Mouse (Mus musculus): ENCODE data around the gene Megf11. TPM values are rescaled to one million over a fixed set of nuclear protein-coding genes. Genes with fewer than 3 reads are reported as not detected.

Gene Megf11
- 16.5 and 17.8 TPM in 2 replicates for polyA plus RNA-seq (2015; fragmentation: Nextera tagmentation; extraction: Ambion mirVana)

- peaks cover 54% of the 10 kb centered on the region for H3K27me3 ChIP-seq (replicated peaks)
- peak; percentile 72 for ATAC-seq (ENCODE audit: low FRiP score)
Measured at GRCm38 (mm10) chr9:64385511-64386465, at the start of gene Megf11. Gene Megf11, plus strand, starts transcription at chr9:64385626.

DNA sequence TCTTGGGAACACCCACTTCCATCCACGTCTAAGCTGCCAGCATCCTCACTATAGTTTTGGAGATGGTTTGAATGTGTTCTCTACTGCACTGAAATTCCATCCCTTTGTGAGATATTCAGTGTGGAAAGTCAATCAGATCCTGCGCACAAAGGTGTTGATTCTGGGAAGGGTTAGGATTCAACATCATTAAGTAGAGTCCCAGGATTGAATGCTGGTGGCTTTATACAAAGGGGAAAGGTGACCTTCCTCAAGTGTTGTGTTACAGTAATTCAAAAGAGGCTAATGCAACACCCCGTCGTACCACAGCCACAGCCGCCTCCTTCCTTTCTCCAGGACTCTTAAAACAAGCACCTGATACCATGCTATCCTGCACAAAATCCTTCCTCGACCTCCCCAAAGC, 49.6 kb upstream of the Megf11 start:
- no peak for ATAC-seq (ENCODE audit: low FRiP score)
- Histone ChIP-seq H3K27ac (replicated peaks) (no peak overlapping the region), H3K27me3 (replicated peaks) (no peaks in the 10 kb centered on the region), H3K9me3 (replicated peaks) (no peaks in the 10 kb centered on the region), H3K4me3 (replicated peaks) (no peak overlapping the region), H3K36me3 (peaks cover 9% of the 10 kb centered on the region; the same call in 1 of the 2 replicates), H3K4me2 (no peak overlapping the region), H3K9ac (replicated peaks) (no peak overlapping the region), H3K4me1 (peaks cover 13% of the 10 kb centered on the region)
- 95% methylated on average over 6 of the region's 6 CpGs for whole genome bisulfite sequencing

More at GRCm38 (mm10) chr9:64385511-64386465, at the start of gene Megf11:
- Histone ChIP-seq H3K4me3 (replicated peaks) (peak within 1 kb of the TSS; percentile 63), H3K4me1 (peaks cover 40% of the 10 kb centered on the region), H3K9ac (replicated peaks) (peak within 1 kb of the TSS; percentile 70), H3K27ac (replicated peaks) (no peak within 1 kb of the TSS), H3K9me3 (replicated peaks) (no peaks in the 10 kb centered on the region), H3K36me3 (no peaks in the 10 kb centered on the region), H3K4me2 (peak within 1 kb of the TSS; percentile 100)
- under 1% methylated on average over 92 of the region's 93 CpGs for WGBS

GRCm38 (mm10) chr9:64339361-64339760, 46.1 kb upstream of the Megf11 start:
- no peak for ATAC-seq (ENCODE audit: low FRiP score)
- Histone ChIP-seq H3K4me3 (replicated peaks) (peak overlapping the region; percentile 59; the same call in 1 of the 2 replicates), H3K9ac (replicated peaks) (no peak overlapping the region), H3K27me3 (replicated peaks) (no peaks in the 10 kb centered on the region), H3K4me2 (peak overlapping the region; percentile 81), H3K4me1 (peaks cover 25% of the 10 kb centered on the region), H3K27ac (replicated peaks) (peak overlapping the region; percentile 98), H3K9me3 (replicated peaks) (no peaks in the 10 kb centered on the region), H3K36me3 (peaks cover 9% of the 10 kb centered on the region; the same call in 1 of the 2 replicates)
- 25% methylated on average over 8 of the region's 8 CpGs for WGBS

DNA sequence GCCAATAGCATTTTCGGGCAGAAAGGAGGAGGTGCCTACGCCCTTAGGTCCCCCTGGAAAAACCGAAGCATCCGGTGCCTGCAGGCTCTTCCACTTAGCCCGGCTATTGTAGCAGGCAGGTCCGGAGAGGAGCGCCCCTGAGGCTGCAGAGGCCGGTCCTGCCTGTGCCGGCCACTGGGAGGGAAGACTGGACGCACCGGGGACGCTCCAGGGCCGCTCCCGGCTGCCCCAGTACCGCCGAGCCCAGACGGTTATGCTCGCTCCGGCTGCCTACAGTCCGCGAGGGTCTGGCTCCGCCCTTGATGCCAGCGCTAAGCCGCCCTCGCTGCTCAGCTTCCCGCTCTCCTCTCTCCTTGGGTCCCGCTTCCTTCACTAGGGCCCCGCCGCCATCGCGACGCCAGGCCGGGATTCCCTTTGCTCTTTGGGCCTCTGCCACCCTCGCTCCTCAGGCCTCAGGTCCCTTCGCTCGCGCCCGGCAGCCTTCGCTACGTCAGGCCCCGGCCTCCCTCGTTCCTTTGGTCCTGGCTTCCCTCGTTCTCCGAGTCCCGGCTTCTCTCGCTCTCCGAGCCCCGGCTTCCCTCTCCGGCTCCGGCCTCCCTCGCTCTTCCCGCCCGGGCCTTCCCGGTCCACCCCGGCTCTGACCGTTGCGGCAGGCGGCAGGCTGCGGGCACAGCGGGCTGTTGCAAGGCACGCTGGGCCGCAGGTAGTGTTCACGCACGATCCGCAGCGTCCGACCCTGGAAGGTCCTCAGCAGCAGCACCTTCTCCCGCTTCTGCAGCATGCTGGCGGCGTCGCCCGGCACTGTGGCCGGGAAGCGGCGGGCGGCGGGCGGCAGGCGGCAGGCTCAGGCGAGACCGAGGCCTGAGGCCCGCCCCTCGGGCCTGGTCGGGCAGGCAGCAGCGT, 44.8 kb upstream of the Megf11 start:
- Histone ChIP-seq H3K27me3 (replicated peaks) (no peaks in the 10 kb centered on the region), H3K4me3 (replicated peaks) (peak overlapping the region; percentile 59), H3K36me3 (peaks cover 9% of the 10 kb centered on the region; the same call in 1 of the 2 replicates), H3K9ac (replicated peaks) (peak overlapping the region; percentile 98), H3K9me3 (replicated peaks) (no peaks in the 10 kb centered on the region), H3K27ac (replicated peaks) (peak overlapping the region; percentile 98), H3K4me1 (peaks cover 25% of the 10 kb centered on the region), H3K4me2 (peak overlapping the region; percentile 81)
- under 1% methylated on average over 83 of the region's 85 CpGs for WGBS
- ATAC-seq (ENCODE audit: low FRiP score) = peak; percentile 87

- peak within 1 kb of the TSS; percentile 81 for H3K4me2 ChIP-seq
- peak within 1 kb of the TSS; percentile 98 for H3K9ac ChIP-seq (replicated peaks)
- H3K36me3 ChIP-seq = 0 out of 2 replicates have a peak, but pooled peaks cover 2% of the 10 kb centered on the region
- peak within 1 kb of the TSS; percentile 98 for H3K27ac ChIP-seq (replicated peaks)
- no peak; the same call in 1 of the 2 replicates for ATAC-seq (ENCODE audit: low FRiP score)
- peak within 1 kb of the TSS; percentile 59 for H3K4me3 ChIP-seq (replicated peaks)
- no peaks in the 10 kb centered on the region for H3K27me3 ChIP-seq (replicated peaks)
- 10% methylated on average over 16 of the region's 16 CpGs for WGBS
- H3K4me1 ChIP-seq = peaks cover 25% of the 10 kb centered on the region
- no peaks in the 10 kb centered on the region for H3K9me3 ChIP-seq (replicated peaks)
Measured at GRCm38 (mm10) chr9:64341254-64341566, 44.2 kb upstream of the Megf11 start, which contains the start of gene Dis3l. Gene Dis3l, minus strand, starts transcription at chr9:64341288.

DNA sequence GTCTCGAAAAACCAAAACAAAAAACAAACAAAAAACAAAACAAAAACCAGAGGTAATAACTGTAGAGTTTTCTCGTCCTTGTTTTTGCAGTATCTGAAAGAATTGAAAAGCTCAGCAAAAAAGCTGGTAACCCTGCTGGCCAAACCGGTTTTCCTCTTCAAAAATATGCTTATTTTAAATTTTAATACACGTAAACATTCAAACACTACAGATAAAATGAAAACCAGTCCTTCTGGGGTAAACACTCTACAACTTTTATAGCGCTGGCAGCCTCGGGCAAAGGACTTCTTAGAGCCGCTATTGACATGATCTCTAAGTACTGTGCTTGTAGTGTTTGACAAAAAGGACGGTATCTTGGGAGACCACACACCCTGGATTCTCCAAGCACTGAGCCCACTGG, 43.8 kb upstream of the Megf11 start:
- Histone ChIP-seq H3K9me3 (replicated peaks) (no peaks in the 10 kb centered on the region), H3K9ac (replicated peaks) (no peak overlapping the region; the same call in 1 of the 2 replicates), H3K36me3 (no peaks in the 10 kb centered on the region), H3K4me3 (replicated peaks) (peak overlapping the region; percentile 59), H3K4me2 (peak overlapping the region; percentile 81), H3K27ac (replicated peaks) (peak overlapping the region; percentile 98), H3K4me1 (peaks cover 25% of the 10 kb centered on the region), H3K27me3 (replicated peaks) (no peaks in the 10 kb centered on the region)
- ATAC-seq (ENCODE audit: low FRiP score) = no peak
- 67% methylated on average over 8 of the region's 8 CpGs for WGBS

DNA sequence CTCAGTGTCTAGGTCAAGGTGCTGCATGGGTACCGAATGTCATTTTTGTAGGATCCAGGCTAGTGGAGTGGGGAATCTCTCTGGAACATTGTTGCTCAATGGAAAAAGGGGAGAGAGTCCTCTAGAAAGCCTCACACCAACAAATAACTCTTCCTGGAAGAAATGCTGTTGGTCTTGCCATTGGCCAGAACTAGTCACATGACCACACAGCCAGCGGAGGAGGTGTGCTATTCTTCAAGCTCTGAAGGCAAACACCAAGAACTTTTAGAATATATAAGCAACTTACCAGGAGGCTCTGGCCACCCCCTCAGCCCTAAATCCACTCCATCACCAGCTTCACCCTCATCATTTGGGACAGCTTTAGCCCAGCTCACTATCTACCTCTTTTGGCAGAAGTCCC, 41.8 kb upstream of the Megf11 start:
- no peaks in the 10 kb centered on the region for H3K36me3 ChIP-seq
- H3K9ac ChIP-seq (replicated peaks) = no peak overlapping the region
- no peak for ATAC-seq (ENCODE audit: low FRiP score)
- H3K4me3 ChIP-seq (replicated peaks) = no peak overlapping the region
- 93% methylated on average over 2 of the region's 2 CpGs for WGBS
- no peaks in the 10 kb centered on the region for H3K9me3 ChIP-seq (replicated peaks)
- no peaks in the 10 kb centered on the region for H3K27me3 ChIP-seq (replicated peaks)
- no peak overlapping the region for H3K4me2 ChIP-seq
- H3K27ac ChIP-seq (replicated peaks) = no peak overlapping the region
- H3K4me1 ChIP-seq = peaks cover 25% of the 10 kb centered on the region

DNA sequence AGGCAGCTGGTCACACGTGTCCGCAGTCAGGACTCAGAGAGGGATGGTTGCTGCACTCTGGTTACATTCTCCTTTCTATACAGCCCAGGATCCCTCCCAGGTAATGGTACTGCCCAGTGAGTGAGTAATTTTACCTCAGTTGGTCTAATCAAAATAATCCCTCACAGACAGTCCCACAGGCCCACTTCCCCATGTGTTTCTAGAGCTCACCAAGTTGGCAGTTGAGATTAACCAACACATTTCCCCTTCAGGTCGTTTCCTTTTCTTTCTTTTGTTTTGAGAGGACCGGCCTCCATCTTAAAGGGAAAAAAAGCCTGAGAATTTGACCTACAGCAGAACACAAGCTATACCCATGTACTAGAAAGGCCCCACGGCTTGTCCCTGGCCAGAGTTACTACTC, 39.5 kb upstream of the Megf11 start:
- Histone ChIP-seq H3K27ac (replicated peaks) (no peak overlapping the region), H3K9ac (replicated peaks) (no peak overlapping the region), H3K9me3 (replicated peaks) (no peaks in the 10 kb centered on the region), H3K36me3 (no peaks in the 10 kb centered on the region), H3K4me3 (replicated peaks) (no peak overlapping the region), H3K27me3 (replicated peaks) (no peaks in the 10 kb centered on the region), H3K4me1 (peaks cover 11% of the 10 kb centered on the region; the same call in 1 of the 2 replicates), H3K4me2 (no peak overlapping the region)
- ATAC-seq (ENCODE audit: low FRiP score) = no peak
- 66% methylated on average over 5 of the region's 5 CpGs for WGBS

DNA sequence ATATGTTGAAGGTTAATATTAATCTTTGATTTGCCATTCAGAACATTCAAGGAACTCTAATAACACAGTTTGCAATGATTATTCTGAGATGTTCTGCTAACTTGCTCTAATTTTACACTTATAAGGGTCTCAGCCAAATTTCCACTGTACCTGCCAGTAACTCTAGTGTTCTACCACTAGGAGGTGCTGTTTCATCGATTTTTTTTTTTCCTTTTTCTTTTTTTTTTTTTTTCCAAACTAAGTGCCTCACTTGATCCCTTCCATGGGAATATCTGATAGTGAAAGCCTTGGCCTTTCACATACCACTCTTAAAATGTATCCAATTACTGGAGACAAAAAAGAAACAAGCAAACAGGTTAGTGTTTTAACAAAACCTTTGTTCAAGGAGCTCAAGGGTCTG, 38.0 kb upstream of the Megf11 start:
- Histone ChIP-seq H3K4me1 (no peaks in the 10 kb centered on the region), H3K4me3 (replicated peaks) (no peak overlapping the region), H3K27ac (replicated peaks) (no peak overlapping the region), H3K36me3 (no peaks in the 10 kb centered on the region), H3K9ac (replicated peaks) (no peak overlapping the region), H3K9me3 (replicated peaks) (no peaks in the 10 kb centered on the region), H3K4me2 (no peak overlapping the region), H3K27me3 (replicated peaks) (no peaks in the 10 kb centered on the region)
- ATAC-seq (ENCODE audit: low FRiP score) = no peak
- WGBS = 0% methylated on average over 1 of the region's 1 CpGs

GRCm38 (mm10) chr9:64349490-64349889, 35.9 kb upstream of the Megf11 start:
- Histone ChIP-seq H3K4me3 (replicated peaks) (no peak overlapping the region), H3K9me3 (replicated peaks) (no peaks in the 10 kb centered on the region), H3K9ac (replicated peaks) (no peak overlapping the region), H3K4me2 (no peak overlapping the region), H3K27ac (replicated peaks) (no peak overlapping the region), H3K27me3 (replicated peaks) (no peaks in the 10 kb centered on the region), H3K4me1 (no peaks in the 10 kb centered on the region), H3K36me3 (no peaks in the 10 kb centered on the region)
- no peak for ATAC-seq (ENCODE audit: low FRiP score)
- 30% methylated on average over 5 of the region's 5 CpGs for WGBS

- Histone ChIP-seq H3K27me3 (replicated peaks) (no peaks in the 10 kb centered on the region), H3K9me3 (replicated peaks) (no peaks in the 10 kb centered on the region), H3K36me3 (no peaks in the 10 kb centered on the region), H3K4me3 (replicated peaks) (no peak overlapping the region), H3K9ac (replicated peaks) (no peak overlapping the region), H3K4me2 (no peak overlapping the region), H3K4me1 (no peaks in the 10 kb centered on the region), H3K27ac (replicated peaks) (no peak overlapping the region)
- 43% methylated on average over 3 of the region's 3 CpGs for WGBS
- ATAC-seq (ENCODE audit: low FRiP score) = no peak
Measured at GRCm38 (mm10) chr9:64351191-64351590, 34.2 kb upstream of the Megf11 start.

All from neural tube, embryonic 15.5 days (tissue).